In the genomic region with DNA sequence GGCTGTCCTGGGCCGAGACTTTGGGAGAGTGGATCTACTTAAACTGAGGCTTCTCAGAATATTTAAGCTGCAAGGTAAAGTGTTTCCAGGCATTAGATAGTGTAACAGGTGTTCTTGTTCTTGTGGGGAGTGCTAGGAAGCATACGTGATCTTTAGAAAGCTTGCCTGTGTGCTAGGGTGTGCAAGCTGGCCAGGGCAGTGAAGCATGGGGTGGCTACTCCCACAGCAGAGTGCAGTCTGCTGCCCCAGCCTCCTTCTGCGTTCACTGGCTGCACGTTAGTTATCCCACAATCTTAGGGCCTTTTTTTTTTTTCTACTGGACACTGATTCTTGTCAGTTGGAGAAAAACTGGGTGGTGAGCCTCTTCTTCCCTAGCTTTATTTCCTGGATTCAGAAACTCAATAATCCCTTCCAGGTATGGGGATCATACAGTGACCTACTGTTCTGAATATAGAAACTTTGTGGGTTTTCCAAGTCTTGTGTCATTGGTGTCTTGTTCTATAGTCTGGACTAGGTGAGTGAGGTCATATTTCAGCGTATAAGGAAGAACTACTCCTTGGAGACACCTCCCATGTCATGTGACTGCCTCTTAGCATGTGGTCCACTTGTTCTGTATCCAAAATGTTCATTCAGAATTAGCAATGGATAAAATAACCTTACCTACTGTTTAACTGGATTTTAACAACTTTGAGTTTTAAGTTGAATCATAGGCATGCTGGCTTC, we compare ENCODE assay signal across 22 mouse cellular contexts. TPM values are rescaled to one million over a fixed set of nuclear protein-coding genes. Genes with fewer than 3 reads are reported as not detected.
DNase-seq lines count a peak whose midpoint lies in the region; ATAC-seq and TF ChIP-seq lines count a peak whose summit lies in the region.
"Had no signal": no experiment of that assay in that cellular context is flagged by ENCODE, and none has a peak within 500 bp of the region (broad histone marks: within the 10 kb centered on the region; RNA-seq: fewer than 3 reads in every experiment).

No protein-coding gene starts in this region.

- DNase-seq in kidney, adult 9 months, result peak; percentile 38
- DNase-seq in kidney, adult 18-20 months, result no peak
- DNase-seq in kidney, postnatal 25 days, result peak; percentile 32 to 58
- no peak for DNase-seq in yolk sac, embryonic 10.5 days (ENCODE audit: low spot score)
- no peak for DNase-seq in heart, adult 18-20 months
- DNase-seq: adrenal gland, adult 8-10 months; cerebellum, adult 11-12 months; cerebellum, adult 9-10 months; cerebellum, postnatal 25 days; gastrocnemius, postnatal 36 days; heart, adult 11 months; heart, postnatal 10 days; heart, postnatal 4 days had no signal

- H3K9ac ChIP-seq in kidney, embryonic 16.5 days (replicated peaks; ENCODE audit: low read length), result no peak overlapping the region
- no peak overlapping the region for H3K9ac ChIP-seq in intestine, postnatal 0 days (ENCODE audit: low read depth, low read length)
- H3K9ac ChIP-seq: embryonic facial prominence, embryonic 15.5 days; hindbrain, embryonic 12.5 days had no signal

- 35% methylated on average over 5 of the region's 5 CpGs for WGBS in kidney, embryonic 16.5 days
- WGBS in intestine, postnatal 0 days, result 82% methylated on average over 5 of the region's 5 CpGs

- H3K36me3 ChIP-seq in kidney, embryonic 16.5 days (ENCODE audit: insufficient read depth, low read length), result no peaks in the 10 kb centered on the region
- no peaks in the 10 kb centered on the region for H3K36me3 ChIP-seq in intestine, postnatal 0 days (ENCODE audit: control insufficient read depth, insufficient read depth)
- H3K36me3 ChIP-seq: embryonic facial prominence, embryonic 15.5 days; forebrain, embryonic 10.5 days; heart, embryonic 10.5 days; hindbrain, embryonic 12.5 days had no signal

- peaks cover 54% of the 10 kb centered on the region for H3K4me1 ChIP-seq in kidney, embryonic 16.5 days (ENCODE audit: insufficient read depth, low read length)
- H3K4me1 ChIP-seq in intestine, postnatal 0 days (replicated peaks; ENCODE audit: control insufficient read depth, insufficient read depth, low read length), result no peaks in the 10 kb centered on the region
- H3K4me1 ChIP-seq: embryonic facial prominence, embryonic 15.5 days had no signal

- peak; percentile 77; the same call in 1 of the 2 replicates for ATAC-seq in kidney, embryonic 16.5 days (ENCODE audit: low FRiP score, low TSS enrichment)
- no peak for ATAC-seq in intestine, postnatal 0 days
- ATAC-seq: forebrain, embryonic 14.5 days; hindbrain, embryonic 16.5 days had no signal

- no peak overlapping the region for H3K4me2 ChIP-seq in kidney, embryonic 16.5 days (replicated peaks; ENCODE audit: low read depth, low read length)
- H3K4me2 ChIP-seq in intestine, postnatal 0 days (replicated peaks; ENCODE audit: low read depth), result no peak overlapping the region
- H3K4me2 ChIP-seq: embryonic facial prominence, embryonic 15.5 days; hindbrain, embryonic 12.5 days had no signal

- H3K4me3 ChIP-seq in kidney, embryonic 16.5 days (ENCODE audit: low read length), result no peak overlapping the region
- no peak overlapping the region for H3K4me3 ChIP-seq in intestine, postnatal 0 days (ENCODE audit: low read depth, low read length)
- H3K4me3 ChIP-seq: embryonic facial prominence, embryonic 15.5 days; erythroblast, embryonic 14.5 days; forebrain, embryonic 10.5 days; heart, embryonic 10.5 days; hindbrain, embryonic 12.5 days had no signal

- no peak for TF ChIP-seq CTCF in intestine, postnatal 0 days (IDR thresholded peaks at IDR 0.05; ENCODE audit: low read depth)

- peak overlapping the region; percentile 83 for H3K27ac ChIP-seq in kidney, embryonic 16.5 days (ENCODE audit: low read length)
- no peak overlapping the region for H3K27ac ChIP-seq in intestine, postnatal 0 days (ENCODE audit: low read depth, low read length)
- H3K27ac ChIP-seq: embryonic facial prominence, embryonic 15.5 days; forebrain, embryonic 10.5 days; heart, embryonic 10.5 days; hindbrain, embryonic 12.5 days had no signal

- H3K27me3 ChIP-seq in kidney, embryonic 16.5 days (ENCODE audit: insufficient read depth, low read length), result no peaks in the 10 kb centered on the region
- no peaks in the 10 kb centered on the region for H3K27me3 ChIP-seq in intestine, postnatal 0 days (replicated peaks; ENCODE audit: control insufficient read depth, insufficient read depth, low read length)
- H3K27me3 ChIP-seq: embryonic facial prominence, embryonic 15.5 days; hindbrain, embryonic 12.5 days had no signal

- H3K9me3 ChIP-seq in kidney, embryonic 16.5 days (ENCODE audit: low read length), result no peaks in the 10 kb centered on the region
- H3K9me3 ChIP-seq in intestine, postnatal 0 days (ENCODE audit: control insufficient read depth), result no peaks in the 10 kb centered on the region
- H3K9me3 ChIP-seq: embryonic facial prominence, embryonic 15.5 days; forebrain, embryonic 10.5 days; heart, embryonic 10.5 days; hindbrain, embryonic 12.5 days had no signal

RNA-seq across cellular contexts. Expression of gene Sipa1l1, which starts 51.4 kb away (rescaled TPM):
- polyA plus RNA-seq in kidney, embryonic 16.5 days (2015; fragmentation: Nextera tagmentation; extraction: Ambion mirVana), result 37.3 and 42.3 TPM in 2 replicates
- 10.2 and 12.6 TPM in 2 replicates for polyA plus RNA-seq in intestine, postnatal 0 days (2015; fragmentation: Nextera tagmentation; extraction: Ambion mirVana)
- total RNA-seq in heart, adult 18-20 months (2021), result 10 to 100 TPM in 1 of 2 experiments, 1 to 10 TPM in 1; 8.4 to 10.5 TPM

Comparison
In these comparisons a context has a peak if more than half of its experiments do, and no peak if none do; other contexts are left out.
1. DNase-seq: peak in kidney, adult 9 months (single experiment) and kidney, postnatal 25 days (2 of 2); none in kidney, adult 18-20 months (single experiment), yolk sac, embryonic 10.5 days (single experiment) and heart, adult 18-20 months (0 of 2).